Mouse (Mus musculus) telencephalon, adult 2 months (tissue): Measurements from ENCODE around the gene Ntsr2.
"Not testable (repeated sequence)": the region's sequence is repeated elsewhere in the genome, so short reads cannot be mapped to it uniquely, and the experiment has no call there.

Experiments used
- DNase-seq: peaks from one replicate; pipeline ENCODE4 v3.0.0-alpha.2; 2011; ENCODE audit warnings: low read depth, low spot score

Ntsr2 gene

GRCm38 (mm10) chr12:16648273-16648672, 4.9 kb upstream of the Ntsr2 start:
- no peak for DNase-seq

DNA sequence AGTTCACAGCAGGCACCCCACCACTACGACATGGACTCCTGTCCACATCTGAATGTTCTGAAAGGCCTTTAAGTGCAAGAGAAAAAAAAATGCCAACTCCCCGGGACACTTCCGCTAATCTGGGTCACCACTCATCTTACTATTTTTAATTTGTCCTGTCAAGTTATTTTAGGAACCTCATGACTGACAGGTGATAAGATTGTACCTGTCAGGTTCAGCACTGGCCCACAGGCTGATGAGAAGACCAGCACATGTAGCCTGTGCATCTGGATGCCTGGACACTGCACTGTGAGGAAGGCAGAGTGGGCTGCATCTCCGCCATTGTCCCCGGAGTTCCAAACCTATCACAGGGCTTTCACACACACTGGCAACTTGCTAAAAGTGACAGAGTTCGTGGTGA, 3.4 kb upstream of the Ntsr2 start:
- DNase-seq: no peak

DNA sequence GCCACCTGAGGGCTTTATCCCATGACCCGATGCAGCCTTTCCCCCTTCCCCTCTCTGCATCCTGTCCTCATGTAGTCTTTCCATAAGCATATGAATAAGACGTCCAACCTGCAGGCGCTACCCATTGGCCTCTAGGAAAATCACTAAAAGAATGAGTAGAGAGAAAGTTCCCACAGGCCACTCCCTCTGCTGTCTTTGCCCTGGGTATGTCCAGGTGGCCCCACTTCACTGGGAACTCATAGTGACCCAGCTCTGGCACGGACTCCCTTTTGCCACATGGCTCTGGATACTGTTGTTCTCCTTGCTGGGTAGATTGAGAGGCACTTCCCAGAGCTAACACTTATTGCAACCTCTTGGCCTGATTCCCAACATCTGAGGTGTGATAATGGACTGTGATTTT, 2.4 kb downstream of the Ntsr2 start:
- DNase-seq: no peak

- DNase-seq: no peak
Measured at GRCm38 (mm10) chr12:16656906-16657875, 4.0 kb downstream of the Ntsr2 start.

- no peak for DNase-seq
Measured at GRCm38 (mm10) chr12:16661459-16661858, 8.3 kb downstream of the Ntsr2 start.

- no peak for DNase-seq
Measured at GRCm38 (mm10) chr12:16661936-16662335, 8.8 kb downstream of the Ntsr2 start.

DNA sequence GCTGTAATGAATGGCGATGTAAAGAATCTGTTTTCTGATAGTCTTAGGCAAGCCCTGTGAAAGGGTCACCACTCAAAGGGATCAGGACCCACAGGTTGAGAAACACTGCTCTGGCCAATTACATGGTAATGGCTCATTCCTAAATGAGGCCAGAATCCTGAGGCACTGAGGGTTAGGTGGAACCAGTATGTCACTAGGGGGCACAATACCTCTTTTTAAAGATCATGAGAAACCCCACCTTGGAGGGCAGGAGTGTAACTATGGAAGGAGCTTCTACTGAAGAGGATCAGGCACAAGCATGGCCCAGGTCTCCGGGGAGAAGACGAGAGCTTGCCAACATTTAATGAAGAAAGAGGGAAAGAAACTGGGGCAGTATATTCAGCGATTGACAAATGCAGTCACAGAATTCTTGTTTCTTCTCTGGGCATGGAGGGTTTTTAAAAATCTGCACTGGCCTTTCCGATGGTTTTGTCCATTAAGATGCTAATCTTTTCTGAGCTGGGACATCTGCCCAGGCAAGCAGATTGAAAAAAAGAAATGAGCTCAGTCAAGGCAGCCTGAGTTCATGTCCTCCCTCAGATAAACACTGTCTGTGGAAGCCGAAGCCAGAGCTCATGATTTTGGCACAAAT, 9.9 kb downstream of the Ntsr2 start:
- DNase-seq: no peak

- no peak for DNase-seq
Measured at GRCm38 (mm10) chr12:16665022-16665421, 11.8 kb downstream of the Ntsr2 start.

- no peak for DNase-seq
Measured at GRCm38 (mm10) chr12:16669176-16669575, 16.0 kb downstream of the Ntsr2 start.

DNA sequence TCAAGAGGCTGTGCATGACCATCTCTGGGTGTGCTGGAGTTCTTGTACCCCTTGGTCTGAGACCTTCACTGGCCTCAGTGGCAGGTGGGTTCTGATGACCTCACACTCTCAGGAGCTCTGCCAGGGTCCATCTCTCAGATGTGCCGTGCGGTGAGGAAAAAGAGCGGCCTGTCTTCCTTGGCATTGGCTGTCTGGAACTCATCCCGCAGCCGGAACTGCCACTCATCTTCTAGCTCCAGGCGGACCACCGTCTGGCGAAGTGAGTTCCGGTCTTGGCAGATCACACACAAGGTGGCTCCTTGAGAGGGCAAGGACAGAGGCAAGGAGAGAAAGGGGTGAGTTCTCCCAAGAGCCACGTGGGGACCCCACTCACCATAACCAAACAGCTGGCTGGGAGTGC, 19.1 kb downstream of the Ntsr2 start:
- no peak for DNase-seq

GRCm38 (mm10) chr12:16690631-16691030, 37.4 kb downstream of the Ntsr2 start:
- DNase-seq: no peak

DNA sequence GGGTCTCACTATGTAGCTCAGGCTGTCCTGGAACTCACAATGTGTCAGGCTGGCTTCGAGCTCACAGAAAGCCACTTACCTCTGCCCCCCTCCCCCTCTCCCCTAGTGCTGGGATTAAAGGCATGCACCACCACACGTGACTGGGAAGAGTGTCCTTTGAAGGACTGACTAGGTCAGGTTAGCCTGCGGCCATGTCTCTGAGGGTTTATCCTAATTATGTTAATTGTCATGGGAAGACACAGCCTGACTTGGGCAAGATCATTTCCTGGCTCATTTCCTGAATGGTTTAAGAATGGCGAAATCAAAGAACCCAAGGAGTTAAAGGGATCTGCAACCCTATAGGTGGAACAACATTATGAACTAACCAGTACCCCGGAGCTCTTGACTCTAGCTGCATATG, 41.6 kb downstream of the Ntsr2 start:
- no peak for DNase-seq

- not testable (repeated sequence) for DNase-seq
Measured at GRCm38 (mm10) chr12:16695252-16695651, 42.1 kb downstream of the Ntsr2 start.

GRCm38 (mm10) chr12:16696146-16696545, 43.0 kb downstream of the Ntsr2 start:
- no peak for DNase-seq

GRCm38 (mm10) chr12:16698691-16699090, 45.5 kb downstream of the Ntsr2 start:
- no peak for DNase-seq
